Mouse (Mus musculus): Measurements from ENCODE around the gene Efcab3. TPM values are rescaled to one million over a fixed set of nuclear protein-coding genes. Genes with fewer than 3 reads are reported as not detected.
"Not testable (repeated sequence)": the region's sequence is repeated elsewhere in the genome, so short reads cannot be mapped to it uniquely, and the experiment has no call there.

Gene Efcab3
- polyA plus RNA-seq, 1 experiment from 2014 or later: 0.57 TPM

DNA sequence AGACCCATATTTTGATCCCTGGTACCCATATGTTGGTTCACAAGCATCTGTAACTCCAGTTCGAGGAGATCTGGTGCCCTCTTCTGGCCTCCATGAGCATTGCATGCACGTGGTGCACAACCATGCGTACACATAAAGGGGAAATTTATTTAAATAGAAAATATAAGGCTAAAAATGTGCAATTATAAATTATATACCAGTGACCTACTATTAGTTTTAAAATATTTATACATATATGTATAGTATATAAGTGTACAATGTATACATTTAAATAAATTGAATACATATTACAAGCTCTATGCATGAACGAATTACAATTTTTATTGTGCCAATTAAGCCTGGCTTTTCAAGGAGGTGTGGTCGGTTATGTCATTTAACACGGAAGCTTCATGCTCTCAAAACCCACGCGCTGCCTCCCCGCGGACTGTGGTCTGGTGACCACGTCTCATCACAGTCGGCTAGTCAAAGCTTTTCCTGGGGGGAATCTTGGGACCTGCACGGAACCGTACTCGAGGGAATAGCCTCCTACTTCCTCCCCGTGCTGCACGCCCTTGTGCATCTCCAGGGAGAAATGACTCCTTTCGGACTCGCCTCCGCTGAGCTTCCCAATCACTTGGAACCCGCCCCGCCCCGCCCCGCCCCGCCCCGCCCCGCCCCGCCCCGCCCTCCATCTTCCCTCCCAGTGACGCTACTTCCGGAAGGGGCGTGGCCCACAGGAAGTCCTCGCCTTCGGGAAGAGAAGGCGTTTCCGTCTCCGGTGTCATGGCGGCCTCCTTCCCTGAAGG is 62.5 kb downstream of the Efcab3 start, which contains the start of gene Mettl2:
TSS of gene Mettl2 (plus strand) at position 691 of the 785 bp plus-strand sequence.
- H3K4me1 ChIP-seq: peaks cover 12% of the 10 kb centered on the region
- H3K9me3 ChIP-seq: no peaks in the 10 kb centered on the region
- peaks cover 23% of the 10 kb centered on the region for H3K36me3 ChIP-seq
- ATAC-seq (ENCODE audit: low FRiP score, low read depth): peak; percentile 91
- H3K27ac ChIP-seq: no peak within 1 kb of the TSS
- H3K27me3 ChIP-seq: no peaks in the 10 kb centered on the region
- peak within 1 kb of the TSS; percentile 83 for H3K9ac ChIP-seq
- peak within 1 kb of the TSS; percentile 96 for H3K4me3 ChIP-seq
- H3K4me2 ChIP-seq (replicated peaks): peak within 1 kb of the TSS; percentile 86
- WGBS: 1% methylated on average over 24 of the region's 38 CpGs

DNA sequence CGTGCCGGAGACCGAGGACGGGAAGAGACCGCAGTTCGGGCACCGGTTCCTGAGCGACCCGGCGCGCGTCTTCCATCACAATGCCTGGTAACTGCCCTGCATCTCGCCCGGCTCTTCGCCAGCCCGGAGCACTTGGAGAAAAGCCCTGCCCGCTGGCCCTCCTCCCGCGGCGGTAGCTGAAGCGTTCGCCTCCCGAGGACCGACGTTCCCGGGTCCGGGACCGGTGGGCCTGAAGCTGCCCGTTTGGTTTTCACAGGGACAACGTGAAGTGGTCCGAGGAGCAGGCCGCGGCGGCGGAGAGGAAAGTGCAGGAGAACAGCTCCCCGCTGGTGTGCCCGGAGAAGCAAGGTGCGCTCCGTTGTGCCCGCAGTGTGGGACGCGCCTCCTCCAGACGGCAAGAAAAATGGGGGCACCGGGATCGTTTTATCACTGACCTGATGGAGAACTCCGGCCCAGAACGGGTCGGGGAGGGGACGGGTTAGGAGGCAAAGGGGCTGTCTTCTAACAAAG is 63.2 kb downstream of the Efcab3 start:
- Histone ChIP-seq H3K9me3 (no peaks in the 10 kb centered on the region), H3K9ac (peak overlapping the region; percentile 83), H3K4me3 (peak overlapping the region; percentile 96), H3K36me3 (peaks cover 28% of the 10 kb centered on the region), H3K4me1 (peaks cover 12% of the 10 kb centered on the region), H3K27me3 (no peaks in the 10 kb centered on the region), H3K27ac (no peak overlapping the region), H3K4me2 (replicated peaks) (peak overlapping the region; percentile 86)
- under 1% methylated on average over 47 of the region's 49 CpGs for WGBS
- peak; percentile 3; the same call in 1 of the 2 replicates for ATAC-seq (ENCODE audit: low FRiP score, low read depth)

GRCm38 (mm10) chr11:105135692-105136091 is 72.3 kb downstream of the Efcab3 start:
- 93% methylated on average over 7 of the region's 7 CpGs for WGBS
- peaks cover 99% of the 10 kb centered on the region for H3K36me3 ChIP-seq

DNA sequence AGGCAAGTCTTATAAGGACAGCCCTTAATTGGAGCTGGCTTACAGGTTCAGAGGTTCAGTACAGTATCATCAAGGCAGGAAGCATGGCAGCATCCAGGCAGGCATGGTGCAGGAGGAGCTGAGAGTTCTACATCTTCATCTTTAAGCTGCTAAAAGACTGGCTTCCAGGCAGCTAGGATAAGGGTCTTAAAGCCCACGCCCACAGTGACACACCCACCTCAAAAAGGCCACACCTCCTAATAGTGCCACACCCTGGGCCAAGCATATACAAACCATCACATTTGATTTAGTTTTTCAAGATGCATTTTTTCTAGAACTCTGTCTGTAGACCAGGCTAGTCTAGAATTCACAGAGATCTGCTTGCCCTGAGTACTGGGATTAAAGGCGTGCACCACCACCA is 73.9 kb downstream of the Efcab3 start:
- not testable (repeated sequence) for H3K4me3 ChIP-seq; H3K9ac ChIP-seq; ATAC-seq (ENCODE audit: low FRiP score, low read depth); H3K4me2 ChIP-seq (replicated peaks); H3K27ac ChIP-seq; H3K9me3 ChIP-seq; H3K27me3 ChIP-seq; H3K4me1 ChIP-seq
- peaks cover 93% of the 10 kb centered on the region for H3K36me3 ChIP-seq
- 90% methylated on average over 2 of the region's 2 CpGs for WGBS

More at GRCm38 (mm10) chr11:105135692-105136091, 72.3 kb downstream of the Efcab3 start:
- no peaks in the 10 kb centered on the region for H3K27me3 ChIP-seq
- no peak overlapping the region for H3K9ac ChIP-seq
- H3K4me3 ChIP-seq: no peak overlapping the region
- no peaks in the 10 kb centered on the region for H3K9me3 ChIP-seq
- H3K27ac ChIP-seq: no peak overlapping the region
- H3K4me2 ChIP-seq (replicated peaks): no peak overlapping the region
- ATAC-seq (ENCODE audit: low FRiP score, low read depth): no peak
- no peaks in the 10 kb centered on the region for H3K4me1 ChIP-seq

GRCm38 (mm10) chr11:105140512-105140911 is 77.1 kb downstream of the Efcab3 start:
- peaks cover 62% of the 10 kb centered on the region for H3K36me3 ChIP-seq
- H3K4me3 ChIP-seq; H3K27ac ChIP-seq; H3K9ac ChIP-seq; ATAC-seq (ENCODE audit: low FRiP score, low read depth); H3K4me1 ChIP-seq; H3K27me3 ChIP-seq; H3K9me3 ChIP-seq; H3K4me2 ChIP-seq (replicated peaks): not testable (repeated sequence)
- WGBS: 95% methylated on average over 8 of the region's 8 CpGs

GRCm38 (mm10) chr11:105141115-105141514 is 77.7 kb downstream of the Efcab3 start:
- H3K4me1 ChIP-seq: no peaks in the 10 kb centered on the region
- H3K27me3 ChIP-seq: no peaks in the 10 kb centered on the region
- H3K36me3 ChIP-seq: peaks cover 56% of the 10 kb centered on the region
- no peak for ATAC-seq (ENCODE audit: low FRiP score, low read depth)
- no peaks in the 10 kb centered on the region for H3K9me3 ChIP-seq
- H3K4me2 ChIP-seq (replicated peaks): no peak overlapping the region
- WGBS: 95% methylated on average over 5 of the region's 5 CpGs
- H3K4me3 ChIP-seq: no peak overlapping the region
- H3K9ac ChIP-seq: no peak overlapping the region
- H3K27ac ChIP-seq: no peak overlapping the region

- H3K36me3 ChIP-seq: peaks cover 32% of the 10 kb centered on the region
- H3K4me2 ChIP-seq (replicated peaks): no peak overlapping the region
- H3K4me1 ChIP-seq: no peaks in the 10 kb centered on the region
- H3K27ac ChIP-seq: no peak overlapping the region
- H3K4me3 ChIP-seq: no peak overlapping the region
- H3K27me3 ChIP-seq: no peaks in the 10 kb centered on the region
- H3K9me3 ChIP-seq: no peaks in the 10 kb centered on the region
- ATAC-seq (ENCODE audit: low FRiP score, low read depth): no peak
- no peak overlapping the region for H3K9ac ChIP-seq
Measured at GRCm38 (mm10) chr11:105143564-105143963, 80.2 kb downstream of the Efcab3 start.

GRCm38 (mm10) chr11:105144084-105144483 is 80.7 kb downstream of the Efcab3 start:
- Histone ChIP-seq H3K4me3 (no peak overlapping the region), H3K27ac (no peak overlapping the region), H3K9me3 (no peaks in the 10 kb centered on the region), H3K4me1 (no peaks in the 10 kb centered on the region), H3K4me2 (replicated peaks) (no peak overlapping the region), H3K9ac (no peak overlapping the region), H3K36me3 (peaks cover 27% of the 10 kb centered on the region), H3K27me3 (no peaks in the 10 kb centered on the region)
- 81% methylated on average over 3 of the region's 3 CpGs for WGBS
- ATAC-seq (ENCODE audit: low FRiP score, low read depth): no peak

DNA sequence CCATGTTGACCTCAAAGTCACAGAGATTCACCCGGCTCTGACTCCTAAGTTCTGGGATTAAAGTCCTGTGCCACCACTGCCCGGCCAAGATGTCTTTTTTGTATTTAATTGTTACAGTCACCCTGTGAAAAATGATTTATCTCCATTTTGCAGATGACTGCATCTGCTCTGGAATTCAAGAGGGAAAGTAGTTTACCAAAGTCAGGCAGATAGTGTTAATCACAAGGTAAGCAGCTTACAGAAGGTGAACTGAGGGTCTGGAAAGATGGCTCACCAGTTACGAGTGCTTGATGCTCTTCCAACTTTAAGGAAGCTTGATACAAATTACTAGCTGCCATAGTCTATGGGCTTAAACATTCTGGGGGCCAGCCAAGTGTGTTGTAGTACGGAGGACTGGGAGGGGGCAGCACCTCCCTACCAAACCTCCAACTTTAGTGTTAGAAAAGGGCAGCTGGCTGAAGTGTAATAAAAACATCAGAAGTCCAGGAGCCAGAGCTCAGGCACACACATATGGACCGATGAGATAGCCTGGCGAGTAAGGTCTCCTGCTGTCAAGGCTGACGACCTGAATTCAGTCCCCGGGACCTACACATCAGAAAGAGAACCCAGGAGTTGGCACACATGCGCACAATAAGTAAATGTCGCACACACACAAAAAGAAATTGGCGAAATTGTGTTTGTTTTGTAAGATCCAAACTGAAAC is 81.3 kb downstream of the Efcab3 start:
- H3K4me2 ChIP-seq (replicated peaks): no peak overlapping the region
- no peak overlapping the region for H3K27ac ChIP-seq
- no peak for ATAC-seq (ENCODE audit: low FRiP score, low read depth)
- no peak overlapping the region for H3K9ac ChIP-seq
- H3K27me3 ChIP-seq: no peaks in the 10 kb centered on the region
- no peaks in the 10 kb centered on the region for H3K9me3 ChIP-seq
- 58% methylated on average over 11 of the region's 11 CpGs for WGBS
- peaks cover 21% of the 10 kb centered on the region for H3K36me3 ChIP-seq
- H3K4me1 ChIP-seq: no peaks in the 10 kb centered on the region
- H3K4me3 ChIP-seq: no peak overlapping the region

DNA sequence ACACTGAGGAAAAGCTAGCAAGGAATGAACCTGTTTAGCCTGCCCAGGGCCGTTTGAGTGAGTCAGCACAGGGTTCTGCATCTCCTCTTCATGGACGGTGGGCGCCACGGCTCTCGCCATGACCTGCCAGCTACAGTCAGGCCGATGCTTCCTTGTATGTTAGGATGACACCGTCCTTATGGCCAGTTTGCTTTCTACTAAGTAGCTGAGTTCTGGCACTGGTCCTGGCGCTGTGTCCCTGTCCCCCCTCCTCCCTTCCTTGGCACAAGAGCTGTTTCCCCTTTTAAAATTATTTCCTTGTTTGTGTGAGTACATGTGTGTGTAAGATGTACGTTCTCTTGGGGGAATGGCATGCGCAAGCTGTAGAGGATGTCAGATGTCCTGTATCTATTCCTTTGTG is 81.8 kb downstream of the Efcab3 start:
- H3K9ac ChIP-seq: no peak overlapping the region
- H3K27ac ChIP-seq: no peak overlapping the region
- no peaks in the 10 kb centered on the region for H3K4me1 ChIP-seq
- 0 out of 2 replicates have a peak, but pooled peaks cover 2% of the 10 kb centered on the region for H3K27me3 ChIP-seq
- H3K36me3 ChIP-seq: peaks cover 15% of the 10 kb centered on the region
- H3K9me3 ChIP-seq: no peaks in the 10 kb centered on the region
- H3K4me3 ChIP-seq: no peak overlapping the region
- 85% methylated on average over 10 of the region's 10 CpGs for WGBS
- no peak overlapping the region for H3K4me2 ChIP-seq (replicated peaks)
- ATAC-seq (ENCODE audit: low FRiP score, low read depth): no peak

DNA sequence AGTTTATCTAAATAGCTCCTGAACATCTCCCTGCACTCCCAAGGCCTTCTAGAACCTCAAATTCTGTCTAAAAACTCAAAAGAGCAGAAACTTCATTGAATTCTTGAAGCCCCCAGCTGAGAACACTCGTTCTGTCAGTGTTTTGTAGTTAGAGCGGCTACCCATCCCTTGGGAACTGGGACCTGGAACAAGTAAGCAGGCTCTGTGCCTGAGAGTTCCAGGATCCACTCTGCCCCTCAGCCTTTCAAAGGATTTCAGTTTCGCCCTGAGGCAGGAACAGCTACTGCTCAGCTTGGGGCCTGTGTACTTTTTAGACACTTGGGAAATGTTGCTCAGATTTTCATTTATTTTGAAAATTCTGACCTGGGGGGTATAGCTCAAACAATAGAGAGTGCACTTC is 83.2 kb downstream of the Efcab3 start, which contains the start of gene Gm10842:
TSS of gene Gm10842 (plus strand) at position 301 of the 400 bp plus-strand sequence.
- Histone ChIP-seq H3K4me2 (replicated peaks) (no peak within 1 kb of the TSS), H3K4me1 (peaks cover 8% of the 10 kb centered on the region), H3K27ac (no peak within 1 kb of the TSS), H3K36me3 (peaks cover 4% of the 10 kb centered on the region; the same call in 1 of the 2 replicates), H3K27me3 (peaks cover 10% of the 10 kb centered on the region), H3K4me3 (no peak within 1 kb of the TSS), H3K9me3 (no peaks in the 10 kb centered on the region), H3K9ac (no peak within 1 kb of the TSS)
- 68% methylated on average over 3 of the region's 3 CpGs for WGBS
- no peak for ATAC-seq (ENCODE audit: low FRiP score, low read depth)

GRCm38 (mm10) chr11:105149353-105149752 is 86.0 kb downstream of the Efcab3 start:
- no peak overlapping the region for H3K4me2 ChIP-seq (replicated peaks)
- peaks cover 28% of the 10 kb centered on the region for H3K4me1 ChIP-seq
- WGBS: 78% methylated on average over 3 of the region's 3 CpGs
- no peak overlapping the region for H3K9ac ChIP-seq
- no peak overlapping the region for H3K4me3 ChIP-seq
- no peaks in the 10 kb centered on the region for H3K9me3 ChIP-seq
- H3K27me3 ChIP-seq: peaks cover 13% of the 10 kb centered on the region
- ATAC-seq (ENCODE audit: low FRiP score, low read depth): no peak
- no peaks in the 10 kb centered on the region for H3K36me3 ChIP-seq
- H3K27ac ChIP-seq: no peak overlapping the region
